ENCODE assay signal across 8 mouse cellular contexts in genomic region chr3:88483621-88484020, GRCm38 (mm10). TPM values are rescaled to one million over a fixed set of nuclear protein-coding genes. Genes with fewer than 3 reads are reported as not detected.
DNase-seq lines count a peak whose midpoint lies in the region; ATAC-seq and TF ChIP-seq lines count a peak whose summit lies in the region.

No protein-coding gene starts in this region.

- peak; percentile 33; the same call in 1 of the 2 replicates for ATAC-seq in lung, embryonic 14.5 days (ENCODE audit: insufficient read depth)

- 6% methylated on average over 5 of the region's 5 CpGs for WGBS in lung, embryonic 14.5 days
- WGBS in olfactory bulb, adult 2 months: 11% methylated on average over 5 of the region's 5 CpGs

- peaks cover 91% of the 10 kb centered on the region for H3K36me3 ChIP-seq in C2C12 (ENCODE audit: control insufficient read depth, insufficient read depth)
- H3K36me3 ChIP-seq in lung, embryonic 14.5 days (ENCODE audit: insufficient read depth): peaks cover 30% of the 10 kb centered on the region

- H3K4me1 ChIP-seq in lung, embryonic 14.5 days (ENCODE audit: insufficient read depth): no peaks in the 10 kb centered on the region
- H3K4me1 ChIP-seq in olfactory bulb, adult 2 months (ENCODE audit: control insufficient read depth, insufficient read depth, low read length): peaks cover 26% of the 10 kb centered on the region

- H3K27ac ChIP-seq in lung, embryonic 14.5 days (ENCODE audit: low read depth): no peak overlapping the region
- H3K27ac ChIP-seq in olfactory bulb, adult 2 months (ENCODE audit: insufficient read depth, low read depth, low read length): no peak overlapping the region

- peaks cover 57% of the 10 kb centered on the region for H3K79me2 ChIP-seq in C2C12 (ENCODE audit: control insufficient read depth, insufficient read depth)

- H3ac ChIP-seq in C2C12 (ENCODE audit: control insufficient read depth, insufficient read length, low read depth): no peak overlapping the region

- no peak overlapping the region for H3K4me3 ChIP-seq in C2C12 (ENCODE audit: insufficient read depth, poor library complexity, severe bottlenecking)
- H3K4me3 ChIP-seq in lung, embryonic 14.5 days (ENCODE audit: low read depth, low read length): no peak overlapping the region
- H3K4me3 ChIP-seq in olfactory bulb, adult 2 months (ENCODE audit: insufficient read depth, low read depth, low read length): no peak overlapping the region

- no peak overlapping the region for H3K9ac ChIP-seq in lung, embryonic 14.5 days

- DNase-seq in ZHBTc4 (ENCODE audit: low read depth, low spot score): peak; percentile 91
- DNase-seq in embryo, embryonic 10.5 days (ENCODE audit: low spot score): peak; percentile 89
- peak; percentile 69 for DNase-seq in heart, adult 8-10 months (ENCODE audit: low spot score)
- DNase-seq in kidney, postnatal 25 days: peak; percentile 79 to 88
- peak; percentile 92 for DNase-seq in lung, embryonic 14.5 days
- peak; percentile 67 to 83 for DNase-seq in thymus, postnatal 10 days (ENCODE audit: low spot score in 2 of 2)

- peak; percentile 73 for TF ChIP-seq CTCF in C2C12 (IDR thresholded peaks at IDR 0.05; ENCODE audit: control insufficient read depth, insufficient read depth, insufficient read length)
- TF ChIP-seq CTCF in lung, embryonic 14.5 days (IDR thresholded peaks at IDR 0.05; ENCODE audit: low read depth): peak; percentile 96
- TF ChIP-seq CTCF in olfactory bulb, adult 2 months (IDR thresholded peaks at IDR 0.05; ENCODE audit: insufficient read depth, low read depth, low read length): peak; percentile 59

- TF ChIP-seq POLR2A in olfactory bulb, adult 2 months (IDR thresholded peaks at IDR 0.05; ENCODE audit: insufficient read depth, low read depth, low read length): no peak

- peaks cover 24% of the 10 kb centered on the region for H3K79me3 ChIP-seq in C2C12 (ENCODE audit: low read depth)

- no peak overlapping the region for H3K4me2 ChIP-seq in lung, embryonic 14.5 days

- no peaks in the 10 kb centered on the region for H3K27me3 ChIP-seq in C2C12 (ENCODE audit: control insufficient read depth, insufficient read depth, insufficient read length)
- peaks cover 33% of the 10 kb centered on the region for H3K27me3 ChIP-seq in lung, embryonic 14.5 days (ENCODE audit: insufficient read depth, low read length)

- no peaks in the 10 kb centered on the region for H3K9me3 ChIP-seq in lung, embryonic 14.5 days (ENCODE audit: low read depth, low read length)

TF ChIP-seq in C2C12, 6 proteins besides CTCF, POLR2A, EP300 and RAD21:
- TF ChIP-seq MAX (IDR thresholded peaks at IDR 0.05) (no peak), CEBPB (IDR thresholded peaks at IDR 0.05; ENCODE audit: low read depth) (no peak), MYOG (IDR thresholded peaks at IDR 0.05; ENCODE audit: control insufficient read depth, extremely low read depth, insufficient read length) (no peak), MYOD1 (IDR thresholded peaks at IDR 0.05; ENCODE audit: control insufficient read depth, insufficient read length, low read depth) (no peak), FOSL1 (IDR thresholded peaks at IDR 0.05; ENCODE audit: insufficient read depth, low read length, poor library complexity, severe bottlenecking) (no peak), USF1 (IDR thresholded peaks at IDR 0.05; ENCODE audit: low read depth) (no peak)
TF ChIP-seq in C2C12: peak in this region for 0.

RNA-seq across cellular contexts. Expression of gene Sema4a, which starts 22.6 kb away (rescaled TPM):
- 0.69 TPM for polyA plus RNA-seq in C2C12 (2012; fragmentation: generic; extraction: Trizol)
- 1 to 10 TPM; 2.6 to 4.7 (median 3.8) TPM for total RNA-seq in heart, adult 8-10 months (2022)
- polyA plus RNA-seq in lung, embryonic 14.5 days (2014; fragmentation: Nextera tagmentation; extraction: Ambion mirVana): 2.8 TPM in 2 replicates
- not detected in 2 replicates for polyA plus RNA-seq in olfactory bulb, adult 2 months (2012; ENCODE audit: insufficient read depth, insufficient read length, low replicate concordance, missing spikeins)

RNA-seq across cellular contexts. Expression of gene Lmna, which starts 26.1 kb away (rescaled TPM):
- polyA plus RNA-seq in C2C12 (2012; fragmentation: generic; extraction: Trizol): 1,441 TPM
- 100 to 1,000 TPM; 112 to 127 (median 118) TPM for total RNA-seq in heart, adult 8-10 months (2022)
- polyA plus RNA-seq in lung, embryonic 14.5 days (2014; fragmentation: Nextera tagmentation; extraction: Ambion mirVana): 70.0 TPM in 2 replicates
- not detected in 2 replicates for polyA plus RNA-seq in olfactory bulb, adult 2 months (2012; ENCODE audit: insufficient read depth, insufficient read length, low replicate concordance, missing spikeins)

RNA-seq across cellular contexts. Expression of gene Mex3a, which starts 48.6 kb away (rescaled TPM):
- polyA plus RNA-seq in C2C12 (2012; fragmentation: generic; extraction: Trizol): 14.9 TPM
- total RNA-seq in heart, adult 8-10 months (2022): under 1 TPM; 0.28 to 0.44 (median 0.33) TPM
- polyA plus RNA-seq in lung, embryonic 14.5 days (2014; fragmentation: Nextera tagmentation; extraction: Ambion mirVana): 25.0 and 25.4 TPM in 2 replicates
- polyA plus RNA-seq in olfactory bulb, adult 2 months (2012; ENCODE audit: insufficient read depth, insufficient read length, low replicate concordance, missing spikeins): not detected in 2 replicates

RNA-seq across cellular contexts. Expression of gene Slc25a44, which starts 58.7 kb away (rescaled TPM):
- 18.5 TPM for polyA plus RNA-seq in C2C12 (2012; fragmentation: generic; extraction: Trizol)
- 10 to 100 TPM; 13.1 to 14.7 (median 14.1) TPM for total RNA-seq in heart, adult 8-10 months (2022)
- 16.6 and 18.3 TPM in 2 replicates for polyA plus RNA-seq in lung, embryonic 14.5 days (2014; fragmentation: Nextera tagmentation; extraction: Ambion mirVana)
- not detected in 2 replicates for polyA plus RNA-seq in olfactory bulb, adult 2 months (2012; ENCODE audit: insufficient read depth, insufficient read length, low replicate concordance, missing spikeins)

Comparison
In these comparisons a context has a peak if more than half of its experiments do, and no peak if none do; other contexts are left out.
1. RNA of gene Lmna, which starts 26.1 kb away (polyA plus RNA-seq): 1,441 TPM in C2C12 (single experiment) and 70.0 TPM in lung, embryonic 14.5 days; not detected in olfactory bulb, adult 2 months; every median in the first group is over 10 times any median in the second.
2. Peak in every context shown above with its lines, with median percentiles within 50 percentile points of each other: CTCF ChIP-seq and DNase-seq.